Mouse (Mus musculus) liver, embryonic 14.5 days (tissue): ENCODE measurements around the gene Marveld1. TPM values are rescaled to one million over a fixed set of nuclear protein-coding genes. Genes with fewer than 3 reads are reported as not detected.

Experiments
- ATAC-seq: fragments of 200-750 bp; cut with Nextera tagmentation; 2 replicates; pipeline ENCODE4 v1.8.0; 2017; ENCODE audit warnings: moderate number of reproducible peaks, mild to moderate bottlenecking, moderate library complexity; ENCODE audit not compliant: insufficient read depth
- DNase-seq, 3 experiments: peaks; one replicate each; pipeline ENCODE4 v3.0.0-alpha.2; 2012 to 2013; ENCODE audit warnings: low read depth in 3 of 3, low spot score in 3 of 3
- H3K27ac ChIP-seq: fragments of 300-500 bp; sonication (generic); 2 replicates; pipeline ENCODE4 v1.5.1; 2014; ENCODE audit warnings: moderate library complexity, mild to moderate bottlenecking, control low read depth, inconsistent platforms
- H3K27me3 ChIP-seq: fragments of 300-500 bp; sonication (generic); 2 replicates; pipeline ENCODE4 v1.6.1; 2014; ENCODE audit warnings: mild to moderate bottlenecking, low read length, moderate library complexity; ENCODE audit not compliant: control insufficient read depth, insufficient read depth
- H3K36me3 ChIP-seq: fragments of 300-500 bp; sonication (generic); replicated peaks from 2 replicates; pipeline ENCODE4 v1.6.1; 2014; ENCODE audit warnings: low read depth; ENCODE audit not compliant: control insufficient read depth, insufficient read depth
- H3K4me1 ChIP-seq, 2 experiments: fragments of 200-500 bp in 1 of 2; fragments of 300-500 bp in 1 of 2; sonication (generic) in 1 of 2; replicated peaks; 2 replicates each; pipeline ENCODE4 v1.6.1; 2012 to 2014; ENCODE audit warnings: antibody characterized with exemption in 1 of 2, inconsistent platforms in 1 of 2, low read length in 1 of 2; ENCODE audit not compliant: control insufficient read depth in 2 of 2, insufficient read depth in 2 of 2
- H3K4me2 ChIP-seq: fragments of 300-500 bp; sonication (generic); 2 replicates; pipeline ENCODE4 v1.6.1; 2014; ENCODE audit warnings: low read depth, mild to moderate bottlenecking, control low read depth, moderate library complexity
- H3K4me3 ChIP-seq, 2 experiments: fragments of 200-500 bp in 1 of 2; fragments of 300-500 bp in 1 of 2; sonication (generic) in 1 of 2; 2 replicates each; pipeline ENCODE4 v1.5.1; 2012 to 2014; ENCODE audit warnings: low read depth in 2 of 2, low read length in 2 of 2, mild to moderate bottlenecking in 2 of 2, control low read depth in 1 of 2, inconsistent platforms in 1 of 2, moderate library complexity in 1 of 2; ENCODE audit not compliant: insufficient read depth in 1 of 2
- H3K9ac ChIP-seq: fragments of 300-500 bp; sonication (generic); replicated peaks from 2 replicates; pipeline ENCODE4 v1.6.1; 2014; ENCODE audit warnings: mild to moderate bottlenecking, control low read depth, moderate library complexity
- H3K9me3 ChIP-seq: fragments of 300-500 bp; sonication (generic); 2 replicates; pipeline ENCODE4 v1.6.1; 2016; ENCODE audit warnings: low read length, mixed read lengths; ENCODE audit not compliant: control insufficient read depth
- CTCF ChIP-seq: IDR thresholded peaks from 2 replicates; pipeline ENCODE4 v1.5.1; 2016; ENCODE audit warnings: antibody characterized with exemption, low read depth, control low read depth
- EP300 ChIP-seq: IDR thresholded peaks from 2 replicates; pipeline ENCODE4 v1.6.1; 2016; ENCODE audit warnings: antibody characterized with exemption, low read depth
- WGBS: fragments of 180-500 bp; shearing (Covaris S2); extraction: QIAGEN DNeasy Blood & Tissue Kit; methylation state at CpG from one replicate; pipeline ENCODE4 v1.1.7; 2014; ENCODE audit not compliant: insufficient replicate concordance; 5-methylcytosine and 5-hydroxymethylcytosine counted together
- polyA plus RNA-seq, 2 experiments: library from polyadenylated mRNA; depleted of rRNA in 1 of 2; stranded (reverse) in 1 of 2; unstranded in 1 of 2; fragments of >200 nt; fragmentation: Nextera tagmentation in 1 of 2; extraction: Ambion mirVana in 1 of 2; gene quantifications; 2 replicates each; pipeline versions ENCODE4 v1.2.1 to v1.2.3; 2012 to 2014

Gene Marveld1
- polyA plus RNA-seq, 2 experiments = 1.6 to 7.6 TPM

DNA sequence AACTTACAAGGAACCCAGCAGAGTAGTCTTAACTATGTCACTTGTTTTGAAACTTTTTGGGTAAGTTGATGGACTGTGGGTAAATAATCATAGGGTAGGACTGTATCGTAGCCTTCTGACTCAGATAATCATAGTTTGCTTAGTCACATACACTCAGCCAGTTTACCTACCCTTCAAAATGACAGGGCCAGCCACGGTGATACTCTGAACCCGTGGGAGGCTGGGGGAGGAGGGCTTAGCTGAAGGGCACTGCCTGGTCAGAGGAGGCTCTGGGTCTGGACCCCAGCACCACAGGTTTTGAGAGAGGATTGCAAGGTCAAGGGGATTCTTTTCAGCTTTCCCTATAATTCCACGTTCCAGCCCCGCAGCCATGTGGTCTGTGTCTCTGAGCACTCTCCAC lies 28.6 kb upstream of the Marveld1 start:
- 56% methylated on average over 5 of the region's 5 CpGs for WGBS
- ATAC-seq (peak; percentile 61), DNase-seq (no peak)
- Histone ChIP-seq H3K27me3 (no peaks in the 10 kb centered on the region), H3K36me3 (peaks cover 7% of the 10 kb centered on the region), H3K4me1 (no peaks in the 10 kb centered on the region), H3K4me2 (no peak overlapping the region), H3K27ac (no peak overlapping the region), H3K4me3 (no peak overlapping the region), H3K9me3 (no peaks in the 10 kb centered on the region), H3K9ac (no peak overlapping the region)
- no peak for TF ChIP-seq EP300
- TF ChIP-seq CTCF = no peak

DNA sequence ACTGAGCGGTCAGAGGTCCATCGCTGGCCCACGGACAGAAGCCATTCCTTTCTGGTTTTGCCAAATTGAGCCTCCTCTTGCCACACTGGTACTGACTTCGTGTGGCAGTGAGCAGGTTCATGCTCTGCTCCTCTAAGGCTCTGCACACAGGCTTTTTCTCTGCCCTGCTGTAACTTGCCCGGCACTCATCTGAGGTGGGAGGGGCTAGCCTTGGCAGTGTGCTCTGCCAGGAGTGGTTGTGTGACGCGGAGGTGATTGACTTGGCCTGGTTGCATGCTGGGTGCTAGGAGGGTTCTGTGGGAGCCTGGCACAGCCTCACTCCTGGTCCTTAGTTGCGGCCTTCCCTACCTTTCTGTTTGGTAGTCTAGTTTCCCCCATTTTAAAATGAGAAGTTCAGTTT lies 26.7 kb upstream of the Marveld1 start:
- no peak for DNase-seq
- H3K36me3 ChIP-seq = peaks cover 4% of the 10 kb centered on the region
- 77% methylated on average over 8 of the region's 8 CpGs for WGBS
- H3K4me2 ChIP-seq = no peak overlapping the region
- H3K9me3 ChIP-seq = no peaks in the 10 kb centered on the region
- H3K4me3 ChIP-seq = no peak overlapping the region
- H3K27ac ChIP-seq = no peak overlapping the region
- TF ChIP-seq EP300 = no peak
- no peak for TF ChIP-seq CTCF
- no peak overlapping the region for H3K9ac ChIP-seq
- no peak for ATAC-seq
- H3K27me3 ChIP-seq = no peaks in the 10 kb centered on the region
- H3K4me1 ChIP-seq = no peaks in the 10 kb centered on the region

GRCm38 (mm10) chr19:42124684-42125083 lies 22.5 kb upstream of the Marveld1 start:
- Histone ChIP-seq H3K36me3 (peaks cover 4% of the 10 kb centered on the region), H3K9me3 (no peaks in the 10 kb centered on the region), H3K4me3 (no peak overlapping the region), H3K4me1 (peaks cover 6 to 11% of the 10 kb centered on the region in 2 experiments; a peak in 3 of 4 replicates), H3K9ac (no peak overlapping the region), H3K4me2 (no peak overlapping the region), H3K27ac (no peak overlapping the region), H3K27me3 (no peaks in the 10 kb centered on the region)
- TF ChIP-seq EP300 (no peak), CTCF (no peak)
- 79% methylated on average over 13 of the region's 13 CpGs for WGBS
- ATAC-seq (no peak), DNase-seq (no peak)

GRCm38 (mm10) chr19:42125501-42126218 lies 21.5 kb upstream of the Marveld1 start:
- ATAC-seq = no peak
- peaks cover 4% of the 10 kb centered on the region for H3K36me3 ChIP-seq
- no peak overlapping the region for H3K4me3 ChIP-seq
- H3K27me3 ChIP-seq = no peaks in the 10 kb centered on the region
- H3K4me2 ChIP-seq = no peak overlapping the region
- TF ChIP-seq EP300 (no peak), CTCF (no peak)
- peaks cover 6 to 11% of the 10 kb centered on the region in 2 experiments; a peak in 3 of 4 replicates for H3K4me1 ChIP-seq
- no peak for DNase-seq
- H3K9ac ChIP-seq = no peak overlapping the region
- WGBS = 60% methylated on average over 11 of the region's 11 CpGs
- H3K27ac ChIP-seq = no peak overlapping the region
- H3K9me3 ChIP-seq = no peaks in the 10 kb centered on the region

DNA sequence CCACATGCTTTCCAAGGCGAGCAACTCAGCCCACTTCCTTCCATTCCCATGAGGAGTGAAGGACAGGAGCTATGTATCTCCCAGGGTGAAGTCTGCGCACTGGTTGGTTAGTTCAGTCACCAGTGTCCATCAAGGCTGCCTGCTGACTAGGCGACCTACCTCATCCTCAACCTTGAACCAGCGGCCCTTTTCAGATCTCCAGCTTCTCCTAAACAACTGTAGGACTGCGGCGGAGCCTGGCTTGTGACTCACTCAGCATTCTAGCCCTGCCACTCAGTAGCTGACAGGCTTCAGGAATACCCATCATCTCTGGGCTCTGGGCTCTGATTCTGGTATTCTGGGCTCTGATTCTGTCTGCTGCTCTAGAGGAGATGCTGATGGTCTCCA lies 21.0 kb upstream of the Marveld1 start:
- Histone ChIP-seq H3K9ac (no peak overlapping the region), H3K27ac (no peak overlapping the region), H3K4me1 (peaks cover 6 to 11% of the 10 kb centered on the region in 2 experiments; a peak in 3 of 4 replicates), H3K4me3 (no peak overlapping the region), H3K27me3 (no peaks in the 10 kb centered on the region), H3K9me3 (no peaks in the 10 kb centered on the region), H3K36me3 (peaks cover 4% of the 10 kb centered on the region), H3K4me2 (no peak overlapping the region)
- TF ChIP-seq EP300 (no peak), CTCF (no peak)
- 63% methylated on average over 6 of the region's 6 CpGs for WGBS
- no peak for DNase-seq
- no peak for ATAC-seq
